Mouse (Mus musculus): ENCODE results near the gene Pnpla7. TPM values are rescaled to one million over a fixed set of nuclear protein-coding genes. Genes with fewer than 3 reads are reported as not detected.
A peak's percentile ranks its signal among the peaks of the same experiment; 100 is the strongest.

The Pnpla7 gene
- total and polyA plus RNA-seq, 3 experiments = 18.5 to 26.1 (median 23.4) TPM

DNA sequence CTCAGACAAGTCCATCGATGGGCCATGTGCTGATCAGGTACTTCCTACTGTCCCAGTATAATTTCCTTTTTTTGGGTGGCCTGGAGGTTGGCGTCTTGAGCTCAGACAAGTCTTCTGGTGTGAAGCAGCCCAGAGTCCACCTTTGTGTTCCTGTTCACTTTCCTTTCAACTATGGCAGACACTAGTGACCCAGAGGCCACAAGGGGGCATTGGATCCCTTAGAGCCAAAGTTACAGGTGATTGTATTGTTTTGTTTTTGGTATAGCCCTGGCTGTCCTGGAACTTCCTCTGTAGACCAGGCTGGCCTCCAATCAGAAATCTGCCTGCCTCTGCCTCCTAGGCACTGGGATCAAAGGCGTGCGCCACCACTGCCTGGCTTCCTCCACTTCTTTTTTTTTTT lies 96.6 kb downstream of the Pnpla7 start:
- dilution Hi-C loops (cut with MboI; ENCODE audit: extremely low pct_ligation_motif_present, extremely low pct_unique_long_range_greater_than_20kb, low sequenced_read_pairs) = no loop called here
- Histone ChIP-seq H3K9ac (ENCODE audit: insufficient read depth, low read depth) (no peak overlapping the region), H3K4me2 (ENCODE audit: insufficient read depth, low read depth, poor library complexity, severe bottlenecking) (no peak overlapping the region), H3K4me1 (ENCODE audit: control insufficient read depth in 1 of 2, insufficient read depth in 2 of 2) (peaks cover 0 to 12% of the 10 kb centered on the region in 2 experiments; a peak in 2 of 4 replicates), H3K27me3 (replicated peaks) (no peaks in the 10 kb centered on the region), H3K4me3 (replicated peaks in 1 of 3; ENCODE audit: low read depth in 2 of 3, low read length in 2 of 3, poor library complexity in 1 of 3) (no peak overlapping the region), H3K36me3 (replicated peaks in 1 of 2; ENCODE audit: control insufficient read depth in 1 of 2, insufficient read depth in 1 of 2, low read length in 1 of 2) (no peaks in the 10 kb centered on the region), H3K27ac (ENCODE audit: insufficient read depth, low read depth) (no peak overlapping the region), H3K79me2 (replicated peaks; ENCODE audit: control insufficient read depth, extremely low read depth, insufficient read depth, poor library complexity, severe bottlenecking) (no peaks in the 10 kb centered on the region), H3K9me3 (replicated peaks; ENCODE audit: low read length) (no peaks in the 10 kb centered on the region)
- in situ Hi-C loops (cut with MboI; ENCODE audit: low pct_ligation_motif_present, low pct_unique_long_range_greater_than_20kb, low sequenced_read_pairs) = no loop called here
- TF ChIP-seq USF2 (conservative IDR thresholded peaks at IDR 0.05; ENCODE audit: low read depth, low read length) (no peak), CTCF (conservative IDR thresholded peaks at IDR 0.05 in 1 of 2, IDR thresholded peaks at IDR 0.05 in 1 of 2; ENCODE audit: low read depth in 2 of 2, low read length in 2 of 2) (peak in 1 of 2 experiments; percentile 70; a peak in 2 of 4 replicates), SMC3 (IDR thresholded peaks at IDR 0.05; ENCODE audit: low read depth, low read length) (peak; percentile 68), USF1 (IDR thresholded peaks at IDR 0.05; ENCODE audit: low read depth, low read length) (no peak), NRF1 (IDR thresholded peaks at IDR 0.05; ENCODE audit: low read depth, low read length) (no peak), ETS1 (conservative IDR thresholded peaks at IDR 0.05; ENCODE audit: low read depth, low read length) (no peak), ZC3H11A (IDR thresholded peaks at IDR 0.05; ENCODE audit: low read depth, low read length) (no peak), NELFE (IDR thresholded peaks at IDR 0.05; ENCODE audit: low read depth, low read length) (no peak), ZKSCAN1 (IDR thresholded peaks at IDR 0.05; ENCODE audit: borderline replicate concordance, low read depth, low read length) (no peak), ZMIZ1 (IDR thresholded peaks at IDR 0.05; ENCODE audit: low read depth, low read length) (no peak), ZNF384 (IDR thresholded peaks at IDR 0.05; ENCODE audit: low read depth, low read length) (no peak), E2F4 (IDR thresholded peaks at IDR 0.05; ENCODE audit: insufficient replicate concordance, low read depth, low read length) (no peak), MAX (IDR thresholded peaks at IDR 0.05; ENCODE audit: low read length) (no peak), RAD21 (IDR thresholded peaks at IDR 0.05; ENCODE audit: low read depth, low read length) (peak; percentile 58), MAFK (IDR thresholded peaks at IDR 0.05; ENCODE audit: insufficient replicate concordance, low read length) (no peak), JUND (conservative IDR thresholded peaks at IDR 0.05; ENCODE audit: low read depth, low read length) (no peak), GABPA (IDR thresholded peaks at IDR 0.05; ENCODE audit: insufficient replicate concordance, low read depth, low read length) (no peak), HCFC1 (IDR thresholded peaks at IDR 0.05; ENCODE audit: low read depth, low read length) (no peak), CHD2 (IDR thresholded peaks at IDR 0.05; ENCODE audit: low read length) (no peak), MEF2A (IDR thresholded peaks at IDR 0.05; ENCODE audit: borderline replicate concordance, low read depth, low read length) (no peak), BHLHE40 (IDR thresholded peaks at IDR 0.05; ENCODE audit: low read depth, low read length) (no peak), PAX5 (IDR thresholded peaks at IDR 0.05; ENCODE audit: low read length) (no peak)
- peak; percentile 30 for DNase-seq (ENCODE audit: extremely low read depth)

DNA sequence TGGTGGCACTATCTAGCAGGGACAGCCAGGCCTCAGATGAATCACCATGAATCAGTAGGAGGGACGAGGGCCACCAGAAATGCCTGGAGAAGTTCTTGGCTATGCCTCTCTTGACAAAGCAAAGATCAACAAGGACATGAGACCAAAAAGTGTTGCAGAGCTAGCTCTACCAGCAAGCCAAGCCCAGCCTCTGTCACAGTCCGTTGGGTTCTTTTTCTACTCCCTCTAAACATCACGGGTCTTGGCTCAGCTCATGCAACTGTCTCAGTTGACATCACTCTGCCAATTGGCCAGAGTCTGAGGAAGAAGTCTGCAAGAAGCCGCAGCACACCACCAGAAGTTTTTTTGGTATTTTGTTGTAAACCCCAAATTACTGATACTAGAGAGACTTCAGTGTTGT lies 99.7 kb downstream of the Pnpla7 start:
- Histone ChIP-seq H3K36me3 (replicated peaks in 1 of 2; ENCODE audit: control insufficient read depth in 1 of 2, insufficient read depth in 1 of 2, low read length in 1 of 2) (no peaks in the 10 kb centered on the region), H3K27ac (ENCODE audit: insufficient read depth, low read depth) (no peak overlapping the region), H3K4me1 (ENCODE audit: control insufficient read depth in 1 of 2, insufficient read depth in 2 of 2) (peaks cover 0 to 5% of the 10 kb centered on the region in 2 experiments; a peak in 1 of 4 replicates), H3K79me2 (replicated peaks; ENCODE audit: control insufficient read depth, extremely low read depth, insufficient read depth, poor library complexity, severe bottlenecking) (no peaks in the 10 kb centered on the region), H3K4me3 (replicated peaks in 1 of 3; ENCODE audit: low read depth in 2 of 3, low read length in 2 of 3, poor library complexity in 1 of 3) (no peak overlapping the region), H3K9ac (ENCODE audit: insufficient read depth, low read depth) (no peak overlapping the region), H3K27me3 (replicated peaks) (no peaks in the 10 kb centered on the region), H3K4me2 (ENCODE audit: insufficient read depth, low read depth, poor library complexity, severe bottlenecking) (no peak overlapping the region), H3K9me3 (replicated peaks; ENCODE audit: low read length) (no peaks in the 10 kb centered on the region)
- no peak for DNase-seq (ENCODE audit: extremely low read depth)
- in situ Hi-C loops (cut with MboI; ENCODE audit: low pct_ligation_motif_present, low pct_unique_long_range_greater_than_20kb, low sequenced_read_pairs) (no loop called here), dilution Hi-C loops (cut with MboI; ENCODE audit: extremely low pct_ligation_motif_present, extremely low pct_unique_long_range_greater_than_20kb, low sequenced_read_pairs) (no loop called here)
- TF ChIP-seq ZNF384 (IDR thresholded peaks at IDR 0.05; ENCODE audit: low read depth, low read length) (no peak), BHLHE40 (IDR thresholded peaks at IDR 0.05; ENCODE audit: low read depth, low read length) (no peak), CHD2 (IDR thresholded peaks at IDR 0.05; ENCODE audit: low read length) (no peak), MAZ (IDR thresholded peaks at IDR 0.05; ENCODE audit: low read depth, low read length) (no peak), MAFK (IDR thresholded peaks at IDR 0.05; ENCODE audit: insufficient replicate concordance, low read length) (no peak), TCF12 (IDR thresholded peaks at IDR 0.05; ENCODE audit: low read depth, low read length) (no peak), NRF1 (IDR thresholded peaks at IDR 0.05; ENCODE audit: low read depth, low read length) (no peak), ZKSCAN1 (IDR thresholded peaks at IDR 0.05; ENCODE audit: borderline replicate concordance, low read depth, low read length) (no peak), JUND (conservative IDR thresholded peaks at IDR 0.05; ENCODE audit: low read depth, low read length) (no peak), MAX (IDR thresholded peaks at IDR 0.05; ENCODE audit: low read length) (no peak), ETS1 (conservative IDR thresholded peaks at IDR 0.05; ENCODE audit: low read depth, low read length) (no peak), MEF2A (IDR thresholded peaks at IDR 0.05; ENCODE audit: borderline replicate concordance, low read depth, low read length) (no peak), RCOR1 (conservative IDR thresholded peaks at IDR 0.05; ENCODE audit: low read depth, low read length) (no peak), EP300 (IDR thresholded peaks at IDR 0.05; ENCODE audit: low read length) (no peak), USF1 (IDR thresholded peaks at IDR 0.05; ENCODE audit: low read depth, low read length) (no peak), USF2 (conservative IDR thresholded peaks at IDR 0.05; ENCODE audit: low read depth, low read length) (no peak), ZMIZ1 (IDR thresholded peaks at IDR 0.05; ENCODE audit: low read depth, low read length) (no peak), POLR2AphosphoS2 (IDR thresholded peaks at IDR 0.05; ENCODE audit: low read depth, low read length) (no peak)
